Mouse (Mus musculus) brain, embryonic 14.5 days (tissue): ENCODE measurements at regions not wholly inside any gene's neighbourhood (a gene's known extent, or its start where the extent isn't known, plus 50 kb on each side); places are given as distances from the start of the nearest gene placed in this dataset.

Experiments used
- CTCF ChIP-seq: fragments of 200-500 bp; IDR thresholded peaks from 2 replicates; pipeline ENCODE4 v1.5.1; 2012; ENCODE audit warnings: inconsistent platforms, mild to moderate bottlenecking, moderate library complexity, borderline replicate concordance; ENCODE audit not compliant: insufficient read depth, insufficient read length; ENCODE audit errors: extremely low read depth
- POLR2A ChIP-seq: fragments of 200-500 bp; IDR thresholded peaks from 2 replicates; pipeline ENCODE4 v1.6.1; 2012; ENCODE audit warnings: mild to moderate bottlenecking, inconsistent platforms, borderline replicate concordance; ENCODE audit not compliant: poor library complexity, insufficient read depth, insufficient read length, severe bottlenecking; ENCODE audit errors: extremely low read depth

DNA sequence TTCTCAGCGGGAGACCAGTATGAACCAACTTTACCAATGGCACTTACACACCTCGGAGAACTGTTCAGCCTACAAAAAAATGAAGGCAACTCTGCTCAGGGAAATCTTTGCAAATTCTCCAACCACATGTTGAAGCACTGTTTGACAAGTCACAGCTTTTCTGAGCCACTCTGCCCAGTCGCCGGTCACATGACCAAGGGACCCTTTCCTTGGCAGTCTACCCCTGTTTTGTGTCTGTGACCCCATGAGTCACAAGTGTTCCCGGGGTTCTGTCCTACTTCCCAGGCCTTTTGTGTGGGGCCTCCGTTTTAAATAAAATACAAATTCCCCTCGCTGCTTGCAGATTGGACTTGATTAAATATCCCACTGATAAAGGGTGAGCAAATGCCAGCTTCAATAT is 323.5 kb upstream of the Mgmt start:
- TF ChIP-seq CTCF (no peak), POLR2A (no peak)
